Mouse (Mus musculus) urinary bladder, postnatal 4 days (tissue): Measurements from ENCODE around the gene Armc5.

Experiments used
- DNase-seq, 2 experiments: peaks; one replicate each; pipeline ENCODE4 v3.0.0; 2021 to 2022; ENCODE audit warnings: low spot score in 2 of 2

Armc5 gene

GRCm38 (mm10) chr7:128288923-128289544 is 51.9 kb downstream of the Armc5 start:
- no peak for DNase-seq
